Mouse (Mus musculus): Measurements from ENCODE around the gene Sval3. TPM values are rescaled to one million over a fixed set of nuclear protein-coding genes. Genes with fewer than 3 reads are reported as not detected.

The Sval3 gene
- polyA plus RNA-seq (2015; fragmentation: Nextera tagmentation; extraction: Ambion mirVana): not detected in 2 replicates

DNA sequence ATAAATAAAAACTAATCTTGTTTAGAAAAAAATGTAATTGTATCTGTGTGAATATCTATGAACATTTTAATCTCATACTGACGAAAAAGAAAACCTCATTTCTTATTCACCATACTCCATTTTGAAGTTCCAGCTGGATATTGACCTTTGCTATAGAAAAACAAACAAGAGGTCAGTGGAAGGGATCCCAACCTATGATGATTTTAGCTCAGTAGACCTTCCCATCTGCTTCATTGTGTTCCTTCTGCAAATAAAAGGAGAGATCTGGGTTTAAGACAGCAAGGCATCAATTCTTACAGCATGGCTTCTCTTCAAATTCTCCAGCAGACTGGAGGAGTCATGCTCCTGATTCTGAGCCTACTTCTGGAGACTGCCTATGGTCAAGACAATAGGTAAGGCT, at the start of gene Sval3:
TSS of gene Sval3 (plus strand) at position 301 of the 400 bp plus-strand sequence.
- Histone ChIP-seq H3K4me3 (no peak within 1 kb of the TSS), H3K4me2 (no peak within 1 kb of the TSS), H3K9ac (no peak within 1 kb of the TSS), H3K27ac (no peak within 1 kb of the TSS), H3K27me3 (no peaks in the 10 kb centered on the region), H3K36me3 (no peaks in the 10 kb centered on the region), H3K9me3 (no peaks in the 10 kb centered on the region), H3K4me1 (replicated peaks) (no peaks in the 10 kb centered on the region)
- WGBS: 77% methylated on average over 1 of the region's 1 CpGs
- ATAC-seq (ENCODE audit: low FRiP score): no peak

GRCm38 (mm10) chr6:41951330-41951729, 16.6 kb upstream of the Sval3 start, which contains the start of gene Sval1:
Gene Sval1 (plus strand): TSS chr6:41951630.
- Histone ChIP-seq H3K4me3 (no peak within 1 kb of the TSS), H3K9ac (no peak within 1 kb of the TSS), H3K4me1 (replicated peaks) (no peaks in the 10 kb centered on the region), H3K4me2 (no peak within 1 kb of the TSS), H3K27me3 (no peaks in the 10 kb centered on the region), H3K27ac (no peak within 1 kb of the TSS), H3K36me3 (no peaks in the 10 kb centered on the region), H3K9me3 (no peaks in the 10 kb centered on the region)
- WGBS: 59% methylated on average over 1 of the region's 1 CpGs
- no peak for ATAC-seq (ENCODE audit: low FRiP score)

Other genes with a start within 250 kb of the Sval3 start
- not detected in 2 replicates for gene Olfr459, start 193.0 kb upstream of the Sval3 start, polyA plus RNA-seq (2015; fragmentation: Nextera tagmentation; extraction: Ambion mirVana)
- not detected in 2 replicates for gene Pip, start 120.6 kb upstream of the Sval3 start, polyA plus RNA-seq (2015; fragmentation: Nextera tagmentation; extraction: Ambion mirVana)
- gene Sval2, start 115.2 kb upstream of the Sval3 start, polyA plus RNA-seq (2015; fragmentation: Nextera tagmentation; extraction: Ambion mirVana): not detected in 2 replicates
- not detected in 2 replicates for gene Sval1, start 16.5 kb upstream of the Sval3 start, polyA plus RNA-seq (2015; fragmentation: Nextera tagmentation; extraction: Ambion mirVana)
- not detected in 2 replicates for gene Sva, start 70.3 kb downstream of the Sval3 start, polyA plus RNA-seq (2015; fragmentation: Nextera tagmentation; extraction: Ambion mirVana)
- not detected in 2 replicates for gene Tas2r139, start 172.8 kb downstream of the Sval3 start, polyA plus RNA-seq (2015; fragmentation: Nextera tagmentation; extraction: Ambion mirVana)
- not detected in 2 replicates for gene Tas2r144, start 247.2 kb downstream of the Sval3 start, polyA plus RNA-seq (2015; fragmentation: Nextera tagmentation; extraction: Ambion mirVana)